Mouse (Mus musculus): ENCODE measurements around the gene Zcchc3. TPM values are rescaled to one million over a fixed set of nuclear protein-coding genes. Genes with fewer than 3 reads are reported as not detected.

The Zcchc3 gene
- polyA plus RNA-seq (2015; fragmentation: Nextera tagmentation; extraction: Ambion mirVana) = 44.1 and 47.8 TPM in 2 replicates

DNA sequence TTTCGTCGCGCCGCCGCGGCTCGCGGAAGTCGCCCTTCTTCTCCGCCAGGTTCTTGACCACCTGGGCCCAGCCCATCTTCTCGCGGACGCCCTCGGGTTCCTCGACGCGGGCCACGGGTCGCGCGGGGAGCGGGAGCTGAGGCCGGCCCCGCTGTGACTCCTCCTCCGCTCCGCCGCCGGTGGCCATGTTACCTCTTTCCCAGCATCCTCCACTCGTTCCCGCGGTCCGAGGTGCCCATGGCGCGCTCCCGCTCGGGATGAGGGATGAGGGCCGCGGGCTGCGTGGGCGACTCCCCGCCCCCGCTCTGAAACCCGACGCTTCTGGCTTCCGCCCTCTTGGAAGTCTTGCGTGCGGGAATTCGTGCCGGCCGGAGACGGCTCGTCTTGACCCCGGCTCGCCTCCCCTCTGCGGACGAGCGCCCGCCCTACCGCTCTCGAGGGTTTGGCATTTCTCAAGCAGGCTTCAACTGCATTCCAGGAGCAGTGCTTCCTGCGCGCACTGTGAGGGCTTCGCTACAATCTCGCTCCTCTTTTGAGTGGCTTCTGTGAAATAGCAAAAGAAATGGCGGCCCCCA, at the start of gene Zcchc3:
TSS of gene Zcchc3 (minus strand) at position 437 of the 575 bp plus-strand sequence.
- under 1% methylated on average over 59 of the region's 65 CpGs for WGBS
- H3K36me3 ChIP-seq = no peaks in the 10 kb centered on the region
- H3K27ac ChIP-seq = peak within 1 kb of the TSS; percentile 97
- peak; percentile 80 for ATAC-seq (ENCODE audit: insufficient number of reproducible peaks, insufficient read depth, low FRiP score, low TSS enrichment, low read depth)
- peaks cover 35% of the 10 kb centered on the region for H3K4me1 ChIP-seq
- H3K4me2 ChIP-seq = peak within 1 kb of the TSS; percentile 95
- peak within 1 kb of the TSS; percentile 90 for H3K4me3 ChIP-seq
- peak within 1 kb of the TSS; percentile 99 for H3K9ac ChIP-seq
- H3K27me3 ChIP-seq = no peaks in the 10 kb centered on the region
- no peaks in the 10 kb centered on the region; the same call in none of the 2 replicates for H3K9me3 ChIP-seq

GRCm38 (mm10) chr2:152459241-152459640, 44.4 kb upstream of the Zcchc3 start:
- Histone ChIP-seq H3K4me3 (no peak overlapping the region), H3K4me1 (peaks cover 9% of the 10 kb centered on the region; the same call in 1 of the 2 replicates), H3K27me3 (no peaks in the 10 kb centered on the region), H3K36me3 (no peaks in the 10 kb centered on the region), H3K27ac (no peak overlapping the region), H3K4me2 (no peak overlapping the region), H3K9ac (no peak overlapping the region), H3K9me3 (peaks cover 5% of the 10 kb centered on the region; the same call in 1 of the 2 replicates)
- 51% methylated on average over 13 of the region's 13 CpGs for WGBS
- ATAC-seq (ENCODE audit: insufficient number of reproducible peaks, insufficient read depth, low FRiP score, low TSS enrichment, low read depth) = no peak

GRCm38 (mm10) chr2:152452101-152452781, 37.4 kb upstream of the Zcchc3 start:
- Histone ChIP-seq H3K9ac (no peak overlapping the region), H3K27ac (no peak overlapping the region), H3K4me1 (peaks cover 7% of the 10 kb centered on the region; the same call in 1 of the 2 replicates), H3K36me3 (no peaks in the 10 kb centered on the region), H3K27me3 (no peaks in the 10 kb centered on the region), H3K4me3 (no peak overlapping the region), H3K9me3 (no peaks in the 10 kb centered on the region), H3K4me2 (no peak overlapping the region)
- no peak for ATAC-seq (ENCODE audit: insufficient number of reproducible peaks, insufficient read depth, low FRiP score, low TSS enrichment, low read depth)
- WGBS = 77% methylated on average over 4 of the region's 4 CpGs

- no peaks in the 10 kb centered on the region for H3K36me3 ChIP-seq
- H3K4me3 ChIP-seq = no peak overlapping the region
- no peak overlapping the region for H3K9ac ChIP-seq
- no peak for ATAC-seq (ENCODE audit: insufficient number of reproducible peaks, insufficient read depth, low FRiP score, low TSS enrichment, low read depth)
- H3K4me1 ChIP-seq = peaks cover 11% of the 10 kb centered on the region; the same call in 1 of the 2 replicates
- no peaks in the 10 kb centered on the region for H3K9me3 ChIP-seq
- H3K27me3 ChIP-seq = no peaks in the 10 kb centered on the region
- no peak overlapping the region for H3K4me2 ChIP-seq
- no peak overlapping the region for H3K27ac ChIP-seq
- WGBS = 5% methylated on average over 5 of the region's 5 CpGs
Observed at GRCm38 (mm10) chr2:152450241-152450640, 35.4 kb upstream of the Zcchc3 start.

- ATAC-seq (ENCODE audit: insufficient number of reproducible peaks, insufficient read depth, low FRiP score, low TSS enrichment, low read depth) = no peak
- WGBS = 62% methylated on average over 5 of the region's 5 CpGs
- Histone ChIP-seq H3K27ac (no peak overlapping the region), H3K4me1 (peaks cover 11% of the 10 kb centered on the region; the same call in 1 of the 2 replicates), H3K9me3 (no peaks in the 10 kb centered on the region), H3K9ac (peak overlapping the region; percentile 27; the same call in 1 of the 2 replicates), H3K4me3 (no peak overlapping the region), H3K4me2 (no peak overlapping the region), H3K36me3 (no peaks in the 10 kb centered on the region), H3K27me3 (no peaks in the 10 kb centered on the region)
Observed at GRCm38 (mm10) chr2:152447461-152447860, 32.6 kb upstream of the Zcchc3 start.

DNA sequence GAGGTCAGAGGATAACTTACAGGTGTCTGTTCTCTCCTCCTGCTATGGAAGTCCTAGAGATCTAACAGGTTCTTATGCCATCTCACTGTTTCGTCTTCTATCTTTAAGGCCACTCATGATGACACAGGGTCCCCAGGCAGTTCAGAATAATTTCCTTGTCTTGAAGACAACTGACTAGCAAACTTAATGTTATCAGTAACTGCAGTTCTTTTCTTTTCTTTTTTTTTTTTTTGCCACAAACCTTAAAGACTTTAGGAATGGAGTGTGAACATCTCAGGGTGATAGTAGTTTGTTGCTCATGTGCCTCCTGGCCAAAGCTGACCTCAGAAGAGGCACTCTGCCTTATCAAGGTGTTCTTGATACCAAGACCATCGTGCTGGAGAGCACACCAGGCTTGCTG, 31.8 kb upstream of the Zcchc3 start:
- H3K9ac ChIP-seq = no peak overlapping the region
- no peaks in the 10 kb centered on the region for H3K9me3 ChIP-seq
- peaks cover 11% of the 10 kb centered on the region; the same call in 1 of the 2 replicates for H3K4me1 ChIP-seq
- no peaks in the 10 kb centered on the region for H3K27me3 ChIP-seq
- 61% methylated on average over 2 of the region's 2 CpGs for WGBS
- no peak overlapping the region for H3K4me3 ChIP-seq
- no peak overlapping the region for H3K4me2 ChIP-seq
- H3K36me3 ChIP-seq = no peaks in the 10 kb centered on the region
- H3K27ac ChIP-seq = no peak overlapping the region
- ATAC-seq (ENCODE audit: insufficient number of reproducible peaks, insufficient read depth, low FRiP score, low TSS enrichment, low read depth) = no peak

DNA sequence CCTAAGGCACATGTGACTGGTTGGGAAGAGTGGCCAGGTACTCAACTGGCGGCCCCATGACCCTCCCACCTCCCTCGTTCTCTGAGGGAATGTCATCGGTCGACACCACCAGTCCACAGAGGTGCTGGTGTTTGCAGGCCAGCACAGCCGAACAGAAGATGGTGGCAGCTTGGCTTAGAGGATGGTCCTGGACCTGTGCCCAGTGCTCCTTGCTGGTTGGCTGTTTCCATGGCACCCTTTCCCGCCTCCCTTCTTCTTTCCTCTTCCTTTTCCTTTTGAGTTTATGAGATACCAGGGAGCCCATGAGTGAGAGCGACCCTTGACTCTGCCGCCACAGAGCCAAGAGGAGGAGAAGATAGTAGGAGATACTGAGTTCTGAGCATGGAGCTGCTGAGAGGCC, 28.5 kb upstream of the Zcchc3 start:
- no peaks in the 10 kb centered on the region for H3K9me3 ChIP-seq
- peaks cover 11% of the 10 kb centered on the region; the same call in 1 of the 2 replicates for H3K4me1 ChIP-seq
- H3K9ac ChIP-seq = no peak overlapping the region
- no peak for ATAC-seq (ENCODE audit: insufficient number of reproducible peaks, insufficient read depth, low FRiP score, low TSS enrichment, low read depth)
- WGBS = 88% methylated on average over 8 of the region's 8 CpGs
- no peaks in the 10 kb centered on the region for H3K27me3 ChIP-seq
- no peaks in the 10 kb centered on the region for H3K36me3 ChIP-seq
- no peak overlapping the region for H3K27ac ChIP-seq
- no peak overlapping the region for H3K4me3 ChIP-seq
- no peak overlapping the region for H3K4me2 ChIP-seq

DNA sequence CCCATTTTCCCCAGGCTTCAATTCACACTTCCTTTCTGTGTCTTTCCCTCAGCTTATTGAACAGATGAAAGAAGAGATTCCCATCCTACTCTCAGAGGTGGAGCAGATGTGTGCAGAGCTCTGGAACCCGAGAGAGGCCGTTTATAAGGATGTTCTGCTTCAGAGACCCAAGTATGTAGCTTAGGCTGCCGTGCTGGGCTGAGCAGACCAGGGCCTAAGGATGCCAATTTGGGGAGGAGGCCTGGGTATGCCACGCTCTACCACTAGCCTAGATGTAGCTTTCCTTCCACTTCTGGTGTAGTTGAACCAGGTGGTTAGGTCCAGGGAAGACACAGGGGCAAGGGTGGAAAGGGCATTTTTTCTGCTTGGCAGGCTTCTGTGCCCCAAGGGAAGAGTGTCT, 27.5 kb upstream of the Zcchc3 start:
- no peak overlapping the region for H3K9ac ChIP-seq
- no peaks in the 10 kb centered on the region for H3K27me3 ChIP-seq
- 73% methylated on average over 4 of the region's 4 CpGs for WGBS
- no peak overlapping the region for H3K27ac ChIP-seq
- H3K4me3 ChIP-seq = no peak overlapping the region
- H3K9me3 ChIP-seq = no peaks in the 10 kb centered on the region
- no peaks in the 10 kb centered on the region for H3K36me3 ChIP-seq
- peaks cover 8% of the 10 kb centered on the region for H3K4me1 ChIP-seq
- no peak for ATAC-seq (ENCODE audit: insufficient number of reproducible peaks, insufficient read depth, low FRiP score, low TSS enrichment, low read depth)
- no peak overlapping the region for H3K4me2 ChIP-seq

GRCm38 (mm10) chr2:152439833-152440232, 25.0 kb upstream of the Zcchc3 start:
- whole genome bisulfite sequencing = 82% methylated on average over 2 of the region's 2 CpGs
- Histone ChIP-seq H3K27me3 (no peaks in the 10 kb centered on the region), H3K4me3 (no peak overlapping the region), H3K27ac (no peak overlapping the region), H3K9me3 (no peaks in the 10 kb centered on the region), H3K4me2 (no peak overlapping the region), H3K36me3 (no peaks in the 10 kb centered on the region), H3K4me1 (peaks cover 8% of the 10 kb centered on the region), H3K9ac (no peak overlapping the region)
- ATAC-seq (ENCODE audit: insufficient number of reproducible peaks, insufficient read depth, low FRiP score, low TSS enrichment, low read depth) = no peak

GRCm38 (mm10) chr2:152438963-152439362, 24.1 kb upstream of the Zcchc3 start:
- no peak overlapping the region for H3K27ac ChIP-seq
- no peaks in the 10 kb centered on the region for H3K9me3 ChIP-seq
- peaks cover 8% of the 10 kb centered on the region for H3K4me1 ChIP-seq
- no peaks in the 10 kb centered on the region for H3K27me3 ChIP-seq
- H3K36me3 ChIP-seq = no peaks in the 10 kb centered on the region
- no peak overlapping the region for H3K9ac ChIP-seq
- WGBS = 56% methylated on average over 1 of the region's 1 CpGs
- H3K4me3 ChIP-seq = no peak overlapping the region
- H3K4me2 ChIP-seq = no peak overlapping the region
- no peak for ATAC-seq (ENCODE audit: insufficient number of reproducible peaks, insufficient read depth, low FRiP score, low TSS enrichment, low read depth)

- peak overlapping the region; percentile 73 for H3K4me2 ChIP-seq
- H3K36me3 ChIP-seq = no peaks in the 10 kb centered on the region
- H3K4me1 ChIP-seq = peaks cover 8% of the 10 kb centered on the region
- H3K9me3 ChIP-seq = no peaks in the 10 kb centered on the region
- H3K27me3 ChIP-seq = no peaks in the 10 kb centered on the region
- ATAC-seq (ENCODE audit: insufficient number of reproducible peaks, insufficient read depth, low FRiP score, low TSS enrichment, low read depth) = 0 out of 2 replicates have a peak, but pooled peaks have one; percentile 33
- H3K4me3 ChIP-seq = peak overlapping the region; percentile 42
- H3K9ac ChIP-seq = peak overlapping the region; percentile 76
- 2% methylated on average over 23 of the region's 23 CpGs for WGBS
- H3K27ac ChIP-seq = no peak overlapping the region
Observed at GRCm38 (mm10) chr2:152436983-152437860, 22.4 kb upstream of the Zcchc3 start.
